Mouse (Mus musculus) embryonic facial prominence, embryonic 11.5 days (tissue): ENCODE measurements around the gene Pld3. TPM values are rescaled to one million over a fixed set of nuclear protein-coding genes. Genes with fewer than 3 reads are reported as not detected.

Experiments
- ATAC-seq: fragments of 200-750 bp; cut with Nextera tagmentation; replicated peaks from 2 replicates; pipeline ENCODE4 v1.8.0; 2017; ENCODE audit warnings: low read depth; ENCODE audit not compliant: insufficient number of reproducible peaks, low FRiP score, low TSS enrichment
- DNase-seq: peaks from one replicate; pipeline ENCODE4 v3.0.0-alpha.2; 2015; ENCODE audit warnings: low spot score
- H3K27ac ChIP-seq: fragments of 300-500 bp; sonication (generic); replicated peaks from 2 replicates; pipeline ENCODE4 v1.5.1; 2014; ENCODE audit warnings: mild to moderate bottlenecking, low read depth, low read length, control low read depth
- H3K27me3 ChIP-seq: fragments of 300-500 bp; sonication (generic); 2 replicates; pipeline ENCODE4 v1.6.1; 2014; ENCODE audit warnings: mild to moderate bottlenecking, low read length, moderate library complexity, mixed read lengths; ENCODE audit not compliant: control insufficient read depth, insufficient read depth
- H3K36me3 ChIP-seq: fragments of 300-500 bp; sonication (generic); replicated peaks from 2 replicates; pipeline ENCODE4 v1.6.1; 2014; ENCODE audit warnings: low read depth, mild to moderate bottlenecking, low read length, moderate library complexity, mixed read lengths; ENCODE audit not compliant: control insufficient read depth, insufficient read depth
- H3K4me1 ChIP-seq: fragments of 300-500 bp; sonication (generic); 2 replicates; pipeline ENCODE4 v1.6.1; 2014; ENCODE audit warnings: low read length, mixed read lengths; ENCODE audit not compliant: control insufficient read depth, insufficient read depth
- H3K4me2 ChIP-seq: fragments of 300-500 bp; sonication (generic); 2 replicates; pipeline ENCODE4 v1.6.1; 2014; ENCODE audit warnings: low read depth, mild to moderate bottlenecking, control low read depth, low read length, moderate library complexity
- H3K4me3 ChIP-seq: fragments of 300-500 bp; sonication (generic); 2 replicates; pipeline ENCODE4 v1.5.1; 2014; ENCODE audit warnings: low read depth, low read length, control low read depth
- H3K9ac ChIP-seq: fragments of 300-500 bp; sonication (generic); replicated peaks from 2 replicates; pipeline ENCODE4 v1.6.1; 2014; ENCODE audit warnings: mild to moderate bottlenecking, control low read depth, low read length
- H3K9me3 ChIP-seq: fragments of 300-500 bp; sonication (generic); replicated peaks from 2 replicates; pipeline ENCODE4 v1.6.1; 2016; ENCODE audit warnings: mild to moderate bottlenecking, low read length, inconsistent platforms, mixed read lengths; ENCODE audit not compliant: control insufficient read depth
- WGBS: fragments of 180-500 bp; shearing (Covaris S2); extraction: QIAGEN DNeasy Blood & Tissue Kit; methylation state at CpG from one replicate; pipeline ENCODE4 v1.1.7; 2014; 5-methylcytosine and 5-hydroxymethylcytosine counted together
- polyA plus RNA-seq: library from polyadenylated mRNA; unstranded; fragments of >200 nt; fragmentation: Nextera tagmentation; extraction: Ambion mirVana; gene quantifications from 2 replicates; pipeline ENCODE4 v1.2.1, GENCODE M21; 2014

Gene Pld3
- polyA plus RNA-seq, 1 experiment from 2014 or later = 57.1 TPM

DNA sequence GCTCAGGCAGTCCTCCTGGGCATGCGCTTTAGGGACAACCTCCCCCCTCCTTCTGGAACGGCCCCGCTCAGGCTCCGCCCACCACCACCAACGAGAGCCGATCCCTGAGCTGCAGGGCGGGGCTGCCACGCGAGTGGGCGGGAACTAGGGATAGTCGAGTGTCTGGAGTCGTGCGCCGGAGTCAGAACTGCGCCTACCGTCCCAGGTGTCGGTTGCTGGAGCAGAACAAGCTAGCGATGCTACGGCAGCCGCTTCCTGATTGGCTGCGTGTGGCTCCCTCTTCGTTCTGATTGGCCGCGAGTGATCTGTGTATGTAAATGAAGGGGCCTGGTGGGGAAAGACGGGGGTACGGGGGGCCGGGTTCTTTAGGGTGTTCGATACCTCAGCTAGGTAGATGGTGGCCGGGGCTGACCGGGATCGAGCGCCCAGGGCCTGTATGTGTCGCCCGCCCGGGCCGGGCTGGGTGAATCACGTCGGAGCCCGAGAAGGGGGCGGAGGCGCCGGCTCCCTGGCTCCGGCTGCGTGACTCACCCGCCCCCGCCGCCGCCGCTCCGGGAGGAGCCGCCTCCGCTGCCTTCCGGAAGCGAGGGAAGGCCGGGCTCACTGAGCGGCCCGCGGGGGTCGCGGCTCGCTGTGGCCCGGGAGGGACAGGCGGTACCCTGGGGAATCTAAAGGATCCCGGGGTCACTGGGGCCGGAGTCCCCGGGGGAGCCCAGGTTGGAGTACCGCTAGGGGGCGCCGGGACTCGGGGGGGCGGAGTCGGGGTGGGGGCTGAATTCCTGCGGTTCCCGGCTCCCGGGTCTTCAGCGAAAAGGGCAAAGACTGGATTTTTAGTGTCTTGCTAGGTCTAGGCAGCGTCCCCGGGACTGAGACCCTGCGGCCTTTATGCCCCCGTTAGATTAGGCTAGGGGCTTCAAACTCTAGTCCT is 66.0 kb downstream of the Pld3 start, which contains the start of gene Sertad1:
Gene Sertad1 (plus strand): TSS at position 141 of the 928 bp plus-strand sequence.
- Histone ChIP-seq H3K4me1 (peaks cover 3% of the 10 kb centered on the region; the same call in 1 of the 2 replicates), H3K36me3 (no peaks in the 10 kb centered on the region), H3K27ac (peak within 1 kb of the TSS; percentile 95), H3K9me3 (no peaks in the 10 kb centered on the region), H3K27me3 (no peaks in the 10 kb centered on the region), H3K4me3 (peak within 1 kb of the TSS; percentile 73), H3K4me2 (peak within 1 kb of the TSS; percentile 61), H3K9ac (peak within 1 kb of the TSS; percentile 84)
- DNase-seq (peak; percentile 100), ATAC-seq (peak; percentile 96)
- WGBS = under 1% methylated on average over 73 of the region's 80 CpGs

DNA sequence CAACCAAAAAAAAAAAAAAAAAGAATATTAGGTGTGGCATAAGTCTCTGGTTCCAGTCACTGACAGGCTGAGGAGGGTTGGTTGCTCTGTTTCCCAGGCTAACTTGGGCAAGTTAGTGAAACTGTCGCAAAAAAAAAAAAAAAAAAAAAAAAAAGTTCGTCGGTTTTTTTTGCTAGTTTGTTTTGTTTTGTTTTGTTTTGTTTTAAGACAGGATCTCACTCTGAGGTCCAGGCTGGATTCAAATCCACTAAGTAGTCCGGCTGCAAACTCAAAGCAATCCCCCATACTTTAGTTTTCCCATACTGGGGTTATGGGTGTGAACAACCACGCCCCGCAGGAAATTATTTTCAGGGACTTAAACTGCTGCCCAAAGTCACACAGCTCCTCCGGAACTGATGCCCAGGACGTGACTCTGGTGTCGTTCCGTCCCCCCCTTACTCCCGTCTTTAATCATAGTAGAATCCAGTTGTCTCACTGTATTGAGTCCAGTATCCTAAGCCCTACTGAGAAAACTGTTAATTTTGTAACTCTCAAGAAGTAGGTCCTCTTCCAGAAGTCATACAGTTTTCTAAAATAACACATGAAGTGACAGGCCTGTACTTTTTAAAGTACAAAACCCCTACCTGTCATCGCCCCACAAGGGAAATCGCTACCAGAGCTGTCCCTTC is 66.8 kb downstream of the Pld3 start:
- Histone ChIP-seq H3K36me3 (no peaks in the 10 kb centered on the region), H3K9ac (no peak overlapping the region), H3K4me2 (peak overlapping the region; percentile 44), H3K9me3 (no peaks in the 10 kb centered on the region), H3K4me1 (peaks cover 3% of the 10 kb centered on the region; the same call in 1 of the 2 replicates), H3K4me3 (peak overlapping the region; percentile 73), H3K27ac (no peak overlapping the region), H3K27me3 (no peaks in the 10 kb centered on the region)
- 3% methylated on average over 13 of the region's 13 CpGs for WGBS
- ATAC-seq (0 out of 2 replicates have a peak, but pooled peaks have one; percentile 0), DNase-seq (peak; percentile 32)

DNA sequence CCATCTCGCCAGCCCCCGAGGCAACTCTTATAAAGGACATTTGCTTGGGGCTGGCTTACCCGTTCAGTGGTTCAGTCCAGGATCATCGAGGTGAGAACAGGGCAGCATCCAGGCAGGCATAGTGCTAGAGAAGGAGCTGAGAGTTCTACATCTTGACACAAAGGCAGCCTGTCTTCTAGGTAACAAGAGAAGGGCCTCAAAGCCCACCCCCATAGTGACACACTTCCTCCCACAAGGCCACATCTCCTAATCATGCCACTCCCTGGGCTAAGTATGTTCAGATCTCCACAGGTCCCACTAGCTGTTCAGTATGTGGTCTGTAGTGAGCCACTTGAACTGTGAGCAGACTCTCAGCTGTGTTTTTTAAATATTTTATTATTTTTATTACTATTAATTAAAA is 69.2 kb downstream of the Pld3 start:
- no peak overlapping the region for H3K4me3 ChIP-seq
- H3K4me2 ChIP-seq = no peak overlapping the region
- no peaks in the 10 kb centered on the region; the same call in 1 of the 2 replicates for H3K4me1 ChIP-seq
- no peak overlapping the region for H3K27ac ChIP-seq
- no peaks in the 10 kb centered on the region for H3K36me3 ChIP-seq
- ATAC-seq (no peak), DNase-seq (no peak)
- H3K9me3 ChIP-seq = no peaks in the 10 kb centered on the region
- 71% methylated on average over 4 of the region's 4 CpGs for WGBS
- no peaks in the 10 kb centered on the region for H3K27me3 ChIP-seq
- no peak overlapping the region for H3K9ac ChIP-seq

Other genes starting within 250 kb of the Pld3 start
- 6.3 and 6.6 TPM in 2 replicates for gene Ltbp4, start 215.5 kb downstream of the Pld3 start, polyA plus RNA-seq
- gene Shkbp1, start 197.2 kb downstream of the Pld3 start, polyA plus RNA-seq = 50.2 and 57.5 TPM in 2 replicates
- 0.45 TPM in 1 of 2 replicates, not detected in the other for gene Gm20479, start 195.8 kb downstream of the Pld3 start, polyA plus RNA-seq
- gene Sptbn4, start 105.5 kb downstream of the Pld3 start, polyA plus RNA-seq = 0.26 and 0.28 TPM in 2 replicates
- 33.9 and 38.2 TPM in 2 replicates for gene Blvrb, start 105.2 kb downstream of the Pld3 start, polyA plus RNA-seq
- gene Sertad3, start 79.5 kb downstream of the Pld3 start, polyA plus RNA-seq = 27.2 and 27.6 TPM in 2 replicates
- 24.3 and 25.5 TPM in 2 replicates for gene Sertad1, start 66.3 kb downstream of the Pld3 start, polyA plus RNA-seq
- gene Prx, start 53.9 kb downstream of the Pld3 start, polyA plus RNA-seq = 1.2 and 2.2 TPM in 2 replicates
- 0.22 and 0.36 TPM in 2 replicates for gene Hipk4, start 30.0 kb downstream of the Pld3 start, polyA plus RNA-seq
- gene 2310022A10Rik, start within 50 bp of the Pld3 start, polyA plus RNA-seq = 26.4 and 27.5 TPM in 2 replicates
- 82.8 and 83.3 TPM in 2 replicates for gene Akt2, start 38.3 kb upstream of the Pld3 start, polyA plus RNA-seq
- 2.0 and 3.5 TPM in 2 replicates for gene Ttc9b, start 100.7 kb upstream of the Pld3 start, polyA plus RNA-seq
- gene Map3k10, start 121.4 kb upstream of the Pld3 start, polyA plus RNA-seq = 5.7 and 6.9 TPM in 2 replicates
- 3.9 and 5.1 TPM in 2 replicates for gene Zfp607b, start 136.1 kb upstream of the Pld3 start, polyA plus RNA-seq
- gene Zfp60, start 178.2 kb upstream of the Pld3 start, polyA plus RNA-seq = 56.8 and 62.5 TPM in 2 replicates